Mouse (Mus musculus): ENCODE data around the gene 1700029H14Rik.

DNA sequence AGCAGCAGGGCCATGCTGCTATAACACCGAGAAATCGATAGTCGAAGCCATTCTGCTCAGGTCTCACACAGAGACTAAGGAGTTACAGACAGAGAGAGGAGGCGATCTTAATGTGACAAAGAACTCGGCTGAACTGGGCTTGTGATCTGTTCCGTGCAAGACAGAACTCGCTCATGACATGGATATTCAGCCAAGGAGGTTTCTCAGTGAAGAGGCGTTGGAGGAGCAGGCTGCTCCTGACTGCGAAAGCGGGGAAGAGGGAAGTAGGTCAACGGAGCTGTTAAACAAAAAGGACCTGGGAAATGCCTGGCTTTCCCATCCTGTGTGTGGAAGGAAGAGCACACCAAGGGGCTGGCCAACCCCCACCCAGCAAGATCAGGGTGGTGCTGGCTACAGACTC, 9.7 kb upstream of the 1700029H14Rik start:
- TF ChIP-seq POLR2A (IDR thresholded peaks at IDR 0.05; ENCODE audit: borderline replicate concordance, extremely low read depth, low read depth, low read length) (no peak), CTCF (IDR thresholded peaks at IDR 0.05; ENCODE audit: insufficient read depth, low read length) (no peak)

Data from lung, adult 2 months (tissue).